Mouse (Mus musculus) spleen, adult 2 months (tissue): Measurements from ENCODE around the gene Atp6v1g1. TPM values are rescaled to one million over a fixed set of nuclear protein-coding genes. Genes with fewer than 3 reads are reported as not detected.

ENCODE experiments used
- DNase-seq, 2 experiments: peaks; one replicate each; pipeline versions ENCODE4 v3.0.0 to v3.0.0-alpha.2; 2012 to 2021; ENCODE audit warnings: low spot score in 2 of 2, low read depth in 1 of 2
- H3K27ac ChIP-seq: fragments of 200-500 bp; 2 replicates; pipeline ENCODE4 v1.5.1; 2012; ENCODE audit warnings: low read length, inconsistent platforms; ENCODE audit not compliant: insufficient read depth
- H3K27me3 ChIP-seq: fragments of 200-500 bp; 2 replicates; pipeline ENCODE4 v1.6.1; 2012; ENCODE audit warnings: mild to moderate bottlenecking, moderate library complexity, low read length, inconsistent platforms; ENCODE audit not compliant: control insufficient read depth, insufficient read depth
- H3K36me3 ChIP-seq: fragments of 200-500 bp; 2 replicates; pipeline ENCODE4 v1.6.1; 2012; ENCODE audit warnings: mild to moderate bottlenecking, low read length, inconsistent platforms; ENCODE audit not compliant: control insufficient read depth, insufficient read depth
- H3K4me1 ChIP-seq: fragments of 200-500 bp; 2 replicates; pipeline ENCODE4 v1.6.1; 2011; ENCODE audit warnings: inconsistent platforms; ENCODE audit not compliant: control insufficient read depth, insufficient read depth, insufficient read length
- H3K4me3 ChIP-seq: fragments of 200-500 bp; 2 replicates; pipeline ENCODE4 v1.5.1; 2011; ENCODE audit warnings: mild to moderate bottlenecking, inconsistent platforms; ENCODE audit not compliant: insufficient read depth, insufficient read length; ENCODE audit errors: extremely low read depth
- CTCF ChIP-seq: fragments of 200-500 bp; IDR thresholded peaks from 2 replicates; pipeline ENCODE4 v1.5.1; 2011; ENCODE audit warnings: mild to moderate bottlenecking, inconsistent platforms; ENCODE audit not compliant: insufficient read depth, insufficient read length, insufficient replicate concordance; ENCODE audit errors: extremely low read depth
- POLR2A ChIP-seq: fragments of 200-500 bp; IDR thresholded peaks from 2 replicates; pipeline ENCODE4 v1.6.1; 2011; ENCODE audit warnings: low read depth, low read length, inconsistent platforms
- WGBS: fragments of 180-500 bp; shearing (Covaris S2); methylation state at CpG from one replicate; pipeline ENCODE4 v1.1.7; 2018; 5-methylcytosine and 5-hydroxymethylcytosine counted together
- polyA plus RNA-seq: library from polyadenylated mRNA; depleted of rRNA; stranded (reverse); fragments of >200 nt; gene quantifications from 2 replicates; pipeline ENCODE4 v1.2.3, GENCODE M21; 2012

The Atp6v1g1 gene
- polyA plus RNA-seq, 1 experiment: 17.2 TPM

- Histone ChIP-seq H3K4me3 (no peak overlapping the region), H3K27me3 (no peaks in the 10 kb centered on the region), H3K27ac (no peak overlapping the region), H3K4me1 (no peaks in the 10 kb centered on the region), H3K36me3 (no peaks in the 10 kb centered on the region)
- WGBS: 68% methylated on average over 5 of the region's 5 CpGs
- TF ChIP-seq CTCF (no peak), POLR2A (no peak)
- DNase-seq: no peak
Measured at GRCm38 (mm10) chr4:63503949-63504348, 40.6 kb upstream of the Atp6v1g1 start.

DNA sequence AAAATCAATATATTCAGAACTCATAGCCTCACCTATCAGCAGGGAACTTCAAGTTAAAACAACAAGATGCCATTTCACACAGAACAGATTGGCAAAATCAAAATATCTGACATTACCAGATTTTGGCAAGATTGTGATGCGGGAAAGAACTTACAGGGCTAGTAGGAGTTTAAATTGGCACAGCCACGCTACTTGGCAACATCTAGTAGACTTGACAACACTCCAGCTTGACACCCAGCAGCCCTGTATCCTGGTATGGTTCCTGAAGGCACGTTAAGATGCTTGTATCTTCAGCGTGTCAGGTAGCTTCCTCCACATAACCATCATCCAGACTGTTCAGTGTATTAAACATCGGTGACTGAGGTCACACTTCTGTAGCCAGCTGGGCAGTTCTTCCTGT lies 37.1 kb upstream of the Atp6v1g1 start:
- no peak for DNase-seq
- TF ChIP-seq CTCF (no peak), POLR2A (no peak)
- no peak overlapping the region for H3K27ac ChIP-seq
- H3K4me3 ChIP-seq: no peak overlapping the region
- WGBS: 78% methylated on average over 5 of the region's 5 CpGs
- H3K4me1 ChIP-seq: no peaks in the 10 kb centered on the region
- H3K27me3 ChIP-seq: no peaks in the 10 kb centered on the region
- H3K36me3 ChIP-seq: no peaks in the 10 kb centered on the region

DNA sequence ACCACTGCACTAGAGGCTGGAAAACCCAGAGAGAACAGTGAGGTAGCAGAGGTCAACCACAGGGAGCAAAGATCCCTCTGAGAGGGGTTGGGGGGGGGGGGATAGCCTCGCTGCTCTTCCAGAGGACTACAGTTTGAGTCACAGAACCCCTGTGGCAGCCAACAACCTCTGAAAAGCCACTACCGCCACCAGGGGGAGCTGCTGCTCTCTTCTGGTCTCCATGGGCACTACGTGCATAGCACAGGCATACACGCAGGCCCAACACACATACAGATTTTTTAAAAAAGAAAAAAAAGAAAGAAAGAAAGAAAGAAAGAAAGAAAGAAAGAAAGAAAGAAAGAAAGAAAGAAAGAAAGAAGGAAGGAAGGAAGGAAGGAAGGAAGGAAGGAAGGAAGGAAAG lies 36.3 kb upstream of the Atp6v1g1 start:
- Histone ChIP-seq H3K4me3 (no peak overlapping the region), H3K4me1 (no peaks in the 10 kb centered on the region), H3K36me3 (no peaks in the 10 kb centered on the region), H3K27me3 (no peaks in the 10 kb centered on the region), H3K27ac (no peak overlapping the region)
- WGBS: 11% methylated on average over 4 of the region's 4 CpGs
- TF ChIP-seq CTCF: peak; percentile 82; the same call in 1 of the 2 replicates
- TF ChIP-seq POLR2A: no peak
- peak; percentile 53 to 82 for DNase-seq

DNA sequence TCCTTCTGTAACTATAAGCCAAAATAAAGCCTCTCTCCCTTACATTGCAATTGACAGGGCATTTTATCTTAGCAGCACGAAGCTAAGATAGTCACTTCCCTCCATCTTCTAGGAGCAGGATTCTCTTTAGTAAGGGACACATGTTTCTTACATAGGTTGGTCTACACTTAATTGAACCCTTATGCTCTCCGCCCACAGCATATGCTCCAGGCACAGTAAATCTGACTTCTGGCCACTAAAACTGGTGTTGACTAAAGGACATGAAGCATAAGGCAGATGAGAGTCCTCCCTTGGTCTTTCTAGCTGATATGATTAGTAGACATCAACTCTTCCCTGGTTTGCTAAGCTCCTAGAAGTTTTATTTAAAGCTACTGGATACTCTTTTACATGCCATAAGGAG lies 31.7 kb upstream of the Atp6v1g1 start:
- Histone ChIP-seq H3K4me3 (no peak overlapping the region), H3K27me3 (no peaks in the 10 kb centered on the region), H3K27ac (no peak overlapping the region), H3K4me1 (no peaks in the 10 kb centered on the region), H3K36me3 (no peaks in the 10 kb centered on the region)
- 84% methylated on average over 2 of the region's 2 CpGs for WGBS
- no peak for DNase-seq
- TF ChIP-seq CTCF: no peak
- no peak for TF ChIP-seq POLR2A

- TF ChIP-seq CTCF: no peak
- TF ChIP-seq POLR2A: no peak
- WGBS: 60% methylated on average over 4 of the region's 4 CpGs
Measured at GRCm38 (mm10) chr4:63514454-63514984, 30.1 kb upstream of the Atp6v1g1 start.

DNA sequence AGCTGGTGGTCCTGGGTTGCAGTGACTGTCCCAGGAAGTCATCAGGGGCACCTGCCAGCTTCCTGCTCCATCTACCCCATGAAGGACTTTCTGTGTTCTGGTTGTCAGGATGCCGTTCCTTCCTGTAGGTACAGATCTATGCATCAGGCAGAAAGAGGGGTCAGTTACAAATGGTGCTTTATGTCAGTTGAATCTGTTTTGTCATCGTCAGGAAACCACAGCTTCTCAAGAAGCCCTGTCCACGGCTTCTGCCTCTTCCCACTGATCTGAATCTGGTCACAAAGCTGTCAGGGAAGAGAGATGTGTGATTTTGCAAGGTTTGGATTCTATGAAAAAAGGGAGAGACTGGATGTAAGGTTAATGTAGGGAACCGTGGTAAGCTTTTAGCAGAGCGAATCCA lies 29.6 kb upstream of the Atp6v1g1 start:
- 38% methylated on average over 5 of the region's 5 CpGs for WGBS
- DNase-seq: no peak
- no peaks in the 10 kb centered on the region for H3K27me3 ChIP-seq
- H3K27ac ChIP-seq: no peak overlapping the region
- H3K36me3 ChIP-seq: no peaks in the 10 kb centered on the region
- no peak overlapping the region for H3K4me3 ChIP-seq
- TF ChIP-seq POLR2A: no peak
- TF ChIP-seq CTCF: no peak
- H3K4me1 ChIP-seq: no peaks in the 10 kb centered on the region

More at GRCm38 (mm10) chr4:63514454-63514984, 30.1 kb upstream of the Atp6v1g1 start:
- H3K27me3 ChIP-seq: no peaks in the 10 kb centered on the region
- no peak overlapping the region for H3K4me3 ChIP-seq
- no peaks in the 10 kb centered on the region for H3K4me1 ChIP-seq
- no peaks in the 10 kb centered on the region for H3K36me3 ChIP-seq
- DNase-seq: no peak
- no peak overlapping the region for H3K27ac ChIP-seq

- Histone ChIP-seq H3K36me3 (no peaks in the 10 kb centered on the region), H3K27ac (no peak overlapping the region), H3K27me3 (no peaks in the 10 kb centered on the region), H3K4me3 (no peak overlapping the region), H3K4me1 (no peaks in the 10 kb centered on the region)
- 80% methylated on average over 2 of the region's 2 CpGs for WGBS
- TF ChIP-seq CTCF (no peak), POLR2A (no peak)
- no peak for DNase-seq
Measured at GRCm38 (mm10) chr4:63521813-63522419, 22.7 kb upstream of the Atp6v1g1 start.
